Mouse (Mus musculus): ENCODE measurements at regions not wholly inside any gene's neighbourhood (a gene's known extent, or its start where the extent isn't known, plus 50 kb on each side); places are given as distances from the start of the nearest gene placed in this dataset.

GRCm38 (mm10) chr10:109136763-109137732 is 126.3 kb upstream of the Syt1 start:
- H3K27ac ChIP-seq (ENCODE audit: low read length) = no peak overlapping the region
- no peak overlapping the region for H3K9ac ChIP-seq (replicated peaks; ENCODE audit: low read length)
- H3K27me3 ChIP-seq (ENCODE audit: insufficient read depth, low read length) = no peaks in the 10 kb centered on the region
- WGBS = 68% methylated on average over 3 of the region's 3 CpGs
- no peaks in the 10 kb centered on the region for H3K4me1 ChIP-seq (ENCODE audit: insufficient read depth, low read length)
- H3K36me3 ChIP-seq (ENCODE audit: insufficient read depth, low read length) = no peaks in the 10 kb centered on the region
- no peak overlapping the region for H3K4me3 ChIP-seq (ENCODE audit: low read length)
- no peak for ATAC-seq (ENCODE audit: low FRiP score, low TSS enrichment)
- no peak overlapping the region for H3K4me2 ChIP-seq (replicated peaks; ENCODE audit: low read depth, low read length)
- no peaks in the 10 kb centered on the region for H3K9me3 ChIP-seq (ENCODE audit: low read length)

GRCm38 (mm10) chr10:109134521-109134920 is 123.7 kb upstream of the Syt1 start:
- no peak for ATAC-seq (ENCODE audit: low FRiP score, low TSS enrichment)
- H3K27me3 ChIP-seq (ENCODE audit: insufficient read depth, low read length) = no peaks in the 10 kb centered on the region
- no peaks in the 10 kb centered on the region for H3K9me3 ChIP-seq (ENCODE audit: low read length)
- H3K36me3 ChIP-seq (ENCODE audit: insufficient read depth, low read length) = no peaks in the 10 kb centered on the region
- WGBS = 91% methylated on average over 4 of the region's 4 CpGs
- no peak overlapping the region for H3K27ac ChIP-seq (ENCODE audit: low read length)
- H3K4me2 ChIP-seq (replicated peaks; ENCODE audit: low read depth, low read length) = no peak overlapping the region
- no peak overlapping the region for H3K9ac ChIP-seq (replicated peaks; ENCODE audit: low read length)
- H3K4me3 ChIP-seq (ENCODE audit: low read length) = no peak overlapping the region
- H3K4me1 ChIP-seq (ENCODE audit: insufficient read depth, low read length) = no peaks in the 10 kb centered on the region

GRCm38 (mm10) chr10:109132091-109132573 is 121.3 kb upstream of the Syt1 start:
- Histone ChIP-seq H3K27me3 (ENCODE audit: insufficient read depth, low read length) (no peaks in the 10 kb centered on the region), H3K27ac (ENCODE audit: low read length) (no peak overlapping the region), H3K4me1 (ENCODE audit: insufficient read depth, low read length) (no peaks in the 10 kb centered on the region), H3K4me2 (replicated peaks; ENCODE audit: low read depth, low read length) (no peak overlapping the region), H3K9me3 (ENCODE audit: low read length) (no peaks in the 10 kb centered on the region), H3K4me3 (ENCODE audit: low read length) (no peak overlapping the region), H3K9ac (replicated peaks; ENCODE audit: low read length) (no peak overlapping the region), H3K36me3 (ENCODE audit: insufficient read depth, low read length) (no peaks in the 10 kb centered on the region)
- no peak for ATAC-seq (ENCODE audit: low FRiP score, low TSS enrichment)
- 77% methylated on average over 8 of the region's 8 CpGs for WGBS

GRCm38 (mm10) chr10:109129552-109130110 is 118.8 kb upstream of the Syt1 start:
- no peak for ATAC-seq (ENCODE audit: low FRiP score, low TSS enrichment)
- WGBS = 96% methylated on average over 1 of the region's 1 CpGs
- no peak overlapping the region for H3K4me3 ChIP-seq (ENCODE audit: low read length)

GRCm38 (mm10) chr10:109129068-109129467 is 118.3 kb upstream of the Syt1 start:
- ATAC-seq (ENCODE audit: low FRiP score, low TSS enrichment) = no peak
- H3K36me3 ChIP-seq (ENCODE audit: insufficient read depth, low read length) = no peaks in the 10 kb centered on the region
- H3K27me3 ChIP-seq (ENCODE audit: insufficient read depth, low read length) = no peaks in the 10 kb centered on the region
- no peak overlapping the region for H3K9ac ChIP-seq (replicated peaks; ENCODE audit: low read length)
- no peak overlapping the region for H3K4me2 ChIP-seq (replicated peaks; ENCODE audit: low read depth, low read length)
- no peak overlapping the region for H3K27ac ChIP-seq (ENCODE audit: low read length)
- no peak overlapping the region for H3K4me3 ChIP-seq (ENCODE audit: low read length)
- H3K9me3 ChIP-seq (ENCODE audit: low read length) = no peaks in the 10 kb centered on the region
- WGBS = 80% methylated on average over 3 of the region's 3 CpGs
- no peaks in the 10 kb centered on the region for H3K4me1 ChIP-seq (ENCODE audit: insufficient read depth, low read length)

More at GRCm38 (mm10) chr10:109129552-109130110, 118.8 kb upstream of the Syt1 start:
- H3K9ac ChIP-seq (replicated peaks; ENCODE audit: low read length) = no peak overlapping the region
- H3K4me2 ChIP-seq (replicated peaks; ENCODE audit: low read depth, low read length) = no peak overlapping the region
- no peaks in the 10 kb centered on the region for H3K9me3 ChIP-seq (ENCODE audit: low read length)
- no peak overlapping the region for H3K27ac ChIP-seq (ENCODE audit: low read length)
- no peaks in the 10 kb centered on the region for H3K4me1 ChIP-seq (ENCODE audit: insufficient read depth, low read length)
- H3K27me3 ChIP-seq (ENCODE audit: insufficient read depth, low read length) = no peaks in the 10 kb centered on the region
- H3K36me3 ChIP-seq (ENCODE audit: insufficient read depth, low read length) = no peaks in the 10 kb centered on the region

- 86% methylated on average over 2 of the region's 2 CpGs for WGBS
- no peaks in the 10 kb centered on the region for H3K36me3 ChIP-seq (ENCODE audit: insufficient read depth, low read length)
- no peak for ATAC-seq (ENCODE audit: low FRiP score, low TSS enrichment)
- H3K9me3 ChIP-seq (ENCODE audit: low read length) = no peaks in the 10 kb centered on the region
- H3K27me3 ChIP-seq (ENCODE audit: insufficient read depth, low read length) = no peaks in the 10 kb centered on the region
- no peak overlapping the region for H3K4me3 ChIP-seq (ENCODE audit: low read length)
- H3K27ac ChIP-seq (ENCODE audit: low read length) = no peak overlapping the region
- H3K4me2 ChIP-seq (replicated peaks; ENCODE audit: low read depth, low read length) = no peak overlapping the region
- no peak overlapping the region for H3K9ac ChIP-seq (replicated peaks; ENCODE audit: low read length)
- no peaks in the 10 kb centered on the region for H3K4me1 ChIP-seq (ENCODE audit: insufficient read depth, low read length)
Measured at GRCm38 (mm10) chr10:109126699-109127098, 115.9 kb upstream of the Syt1 start.

GRCm38 (mm10) chr10:109117143-109117542 is 106.4 kb upstream of the Syt1 start:
- Histone ChIP-seq H3K9ac (replicated peaks; ENCODE audit: low read length) (no peak overlapping the region), H3K4me1 (ENCODE audit: insufficient read depth, low read length) (no peaks in the 10 kb centered on the region), H3K27ac (ENCODE audit: low read length) (no peak overlapping the region), H3K36me3 (ENCODE audit: insufficient read depth, low read length) (no peaks in the 10 kb centered on the region), H3K4me2 (replicated peaks; ENCODE audit: low read depth, low read length) (no peak overlapping the region), H3K9me3 (ENCODE audit: low read length) (no peaks in the 10 kb centered on the region), H3K27me3 (ENCODE audit: insufficient read depth, low read length) (no peaks in the 10 kb centered on the region), H3K4me3 (ENCODE audit: low read length) (no peak overlapping the region)
- ATAC-seq (ENCODE audit: low FRiP score, low TSS enrichment) = no peak
- WGBS = 83% methylated on average over 5 of the region's 5 CpGs

GRCm38 (mm10) chr10:109115013-109115627 is 104.3 kb upstream of the Syt1 start:
- no peaks in the 10 kb centered on the region for H3K36me3 ChIP-seq (ENCODE audit: insufficient read depth, low read length)
- H3K4me1 ChIP-seq (ENCODE audit: insufficient read depth, low read length) = no peaks in the 10 kb centered on the region
- no peaks in the 10 kb centered on the region for H3K27me3 ChIP-seq (ENCODE audit: insufficient read depth, low read length)
- no peak overlapping the region for H3K4me3 ChIP-seq (ENCODE audit: low read length)
- no peak overlapping the region for H3K27ac ChIP-seq (ENCODE audit: low read length)
- no peaks in the 10 kb centered on the region for H3K9me3 ChIP-seq (ENCODE audit: low read length)
- WGBS = 84% methylated on average over 4 of the region's 4 CpGs
- H3K4me2 ChIP-seq (replicated peaks; ENCODE audit: low read depth, low read length) = no peak overlapping the region
- no peak for ATAC-seq (ENCODE audit: low FRiP score, low TSS enrichment)
- no peak overlapping the region for H3K9ac ChIP-seq (replicated peaks; ENCODE audit: low read length)

- H3K4me3 ChIP-seq (ENCODE audit: low read length) = no peak overlapping the region
- no peak for ATAC-seq (ENCODE audit: low FRiP score, low TSS enrichment)
- no peaks in the 10 kb centered on the region for H3K4me1 ChIP-seq (ENCODE audit: insufficient read depth, low read length)
- no peaks in the 10 kb centered on the region for H3K9me3 ChIP-seq (ENCODE audit: low read length)
- H3K36me3 ChIP-seq (ENCODE audit: insufficient read depth, low read length) = no peaks in the 10 kb centered on the region
- no peaks in the 10 kb centered on the region for H3K27me3 ChIP-seq (ENCODE audit: insufficient read depth, low read length)
- no peak overlapping the region for H3K4me2 ChIP-seq (replicated peaks; ENCODE audit: low read depth, low read length)
- H3K27ac ChIP-seq (ENCODE audit: low read length) = no peak overlapping the region
- 78% methylated on average over 2 of the region's 2 CpGs for WGBS
- no peak overlapping the region for H3K9ac ChIP-seq (replicated peaks; ENCODE audit: low read length)
Measured at GRCm38 (mm10) chr10:109105781-109106180, 95.0 kb upstream of the Syt1 start.

All from kidney, embryonic 16.5 days (tissue).